Mouse (Mus musculus): Measurements from ENCODE around the gene Nadk.

The Nadk gene

GRCm38 (mm10) chr4:155561661-155562442 is at the start of gene Nadk:
Gene Nadk (plus strand): TSS chr4:155562378.
- DNase-seq, result no peak

- DNase-seq, result no peak
Measured at GRCm38 (mm10) chr4:155514810-155515209, 47.4 kb upstream of the Nadk start.

GRCm38 (mm10) chr4:155517948-155518517 is 44.1 kb upstream of the Nadk start:
- no peak for DNase-seq

- DNase-seq, result no peak
Measured at GRCm38 (mm10) chr4:155522327-155522726, 39.9 kb upstream of the Nadk start.

- DNase-seq, result no peak
Measured at GRCm38 (mm10) chr4:155525751-155526150, 36.4 kb upstream of the Nadk start.

- no peak for DNase-seq
Measured at GRCm38 (mm10) chr4:155529294-155529693, 32.9 kb upstream of the Nadk start.

GRCm38 (mm10) chr4:155549993-155550392 is 12.2 kb upstream of the Nadk start:
- no peak for DNase-seq

GRCm38 (mm10) chr4:155550446-155550845 is 11.7 kb upstream of the Nadk start:
- DNase-seq, result no peak

GRCm38 (mm10) chr4:155551073-155551472 is 11.1 kb upstream of the Nadk start:
- no peak for DNase-seq

GRCm38 (mm10) chr4:155552917-155553532 is 9.2 kb upstream of the Nadk start:
- no peak for DNase-seq

- DNase-seq, result no peak
Measured at GRCm38 (mm10) chr4:155554880-155555279, 7.3 kb upstream of the Nadk start.

GRCm38 (mm10) chr4:155555464-155555863 is 6.7 kb upstream of the Nadk start:
- no peak for DNase-seq

GRCm38 (mm10) chr4:155559454-155559853 is 2.7 kb upstream of the Nadk start:
- no peak for DNase-seq

GRCm38 (mm10) chr4:155560932-155561331 is 1.2 kb upstream of the Nadk start:
- DNase-seq, result no peak

GRCm38 (mm10) chr4:155562725-155563399 is 684 bp downstream of the Nadk start:
- DNase-seq, result peak; percentile 19 to 52

- peak; percentile 98 to 100 for DNase-seq
Measured at GRCm38 (mm10) chr4:155563400-155564231, 1.4 kb downstream of the Nadk start.

- DNase-seq, result peak; percentile 13 to 23
Measured at GRCm38 (mm10) chr4:155564315-155565069, 2.3 kb downstream of the Nadk start.

- DNase-seq, result no peak
Measured at GRCm38 (mm10) chr4:155566555-155566954, 4.4 kb downstream of the Nadk start.

- DNase-seq, result no peak
Measured at GRCm38 (mm10) chr4:155568170-155568569, 6.0 kb downstream of the Nadk start.

GRCm38 (mm10) chr4:155568632-155569370 is 6.6 kb downstream of the Nadk start:
- no peak for DNase-seq

GRCm38 (mm10) chr4:155569818-155570217 is 7.6 kb downstream of the Nadk start:
- DNase-seq, result no peak
